Mouse (Mus musculus) forelimb bud, embryonic 11.5 days (tissue): Measurements from ENCODE around the gene Sfmbt1.
"Not testable (repeated sequence)": the region's sequence is repeated elsewhere in the genome, so short reads cannot be mapped to it uniquely, and the experiment has no call there.

Experiments
- DNase-seq: peaks from one replicate; pipeline ENCODE4 v3.0.0-alpha.2; 2012; ENCODE audit warnings: low read depth, low spot score

Sfmbt1 gene

DNA sequence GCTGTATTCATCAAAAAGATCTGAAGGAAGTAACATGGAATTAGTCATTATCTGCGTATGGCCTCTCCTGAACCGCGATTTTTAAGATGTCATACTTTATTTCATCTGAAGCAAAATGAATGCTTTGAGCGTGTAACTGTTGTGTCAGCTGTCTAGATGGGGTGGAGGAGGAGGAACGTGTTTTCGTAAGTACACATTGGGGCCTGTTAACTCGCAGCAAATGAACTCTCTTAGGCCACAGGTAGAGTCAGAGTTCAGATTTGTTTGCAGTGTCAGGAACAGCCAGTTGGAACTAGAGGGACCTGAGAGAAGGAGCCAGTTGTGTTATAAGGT is 2.3 kb downstream of the Sfmbt1 start:
- DNase-seq = peak; percentile 10

DNA sequence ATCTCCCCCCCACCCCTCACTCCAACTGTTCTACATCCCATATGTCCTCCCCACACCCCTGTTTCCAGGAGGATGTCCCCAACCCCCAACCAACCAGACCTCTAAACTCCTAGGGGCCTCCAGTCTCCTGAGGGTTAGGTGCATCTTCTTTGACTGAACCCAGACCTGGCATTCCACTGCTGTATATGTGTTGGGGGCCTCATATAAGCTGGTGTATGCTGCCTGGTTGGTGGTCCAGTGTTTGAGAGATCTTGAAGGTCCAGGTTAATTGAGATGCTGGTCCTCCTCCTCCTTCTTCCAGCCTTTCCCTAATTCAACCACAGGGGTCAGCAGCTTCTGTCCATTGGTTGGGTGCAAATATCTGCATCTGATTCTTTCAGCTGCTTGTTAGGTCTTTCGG is 4.0 kb downstream of the Sfmbt1 start:
- DNase-seq = not testable (repeated sequence)

DNA sequence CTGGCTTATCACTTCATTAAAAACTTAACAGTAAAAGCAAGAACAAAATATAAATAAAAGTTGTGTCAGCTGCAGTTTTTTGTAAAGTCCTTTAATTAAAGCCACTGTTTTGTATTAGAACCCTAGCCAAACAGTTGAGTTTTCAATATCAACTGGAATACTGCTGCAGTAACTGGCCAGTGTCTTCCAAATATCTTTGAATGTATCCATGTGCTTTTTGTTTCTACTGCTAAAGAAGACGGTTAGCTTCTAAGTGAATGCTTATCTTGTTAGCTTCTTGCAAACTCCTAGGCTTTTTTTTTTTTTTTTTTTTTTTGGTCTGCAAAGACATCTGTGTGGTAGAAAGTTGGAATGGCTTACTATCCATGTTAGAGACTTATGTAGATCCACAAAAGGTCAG is 4.9 kb downstream of the Sfmbt1 start:
- no peak for DNase-seq

DNA sequence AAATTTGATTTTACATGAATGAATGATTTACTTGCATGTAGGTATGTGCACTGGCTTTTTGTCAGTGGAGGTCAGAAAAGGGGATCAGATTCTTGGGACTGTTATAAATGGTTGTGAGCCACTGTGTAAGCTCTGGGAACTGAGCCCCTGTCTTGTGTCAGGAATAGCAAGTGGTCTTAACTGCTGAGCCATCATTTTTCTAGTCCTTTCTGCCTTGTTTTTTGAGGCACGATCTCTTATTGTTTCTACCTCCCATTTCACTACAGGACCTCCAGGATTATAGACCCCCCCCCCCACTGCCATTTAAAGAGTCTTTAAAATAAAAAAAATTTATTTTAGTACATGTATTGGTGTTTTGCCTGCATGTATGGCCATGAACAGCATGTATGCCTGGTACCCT is 7.2 kb downstream of the Sfmbt1 start:
- DNase-seq = no peak

DNA sequence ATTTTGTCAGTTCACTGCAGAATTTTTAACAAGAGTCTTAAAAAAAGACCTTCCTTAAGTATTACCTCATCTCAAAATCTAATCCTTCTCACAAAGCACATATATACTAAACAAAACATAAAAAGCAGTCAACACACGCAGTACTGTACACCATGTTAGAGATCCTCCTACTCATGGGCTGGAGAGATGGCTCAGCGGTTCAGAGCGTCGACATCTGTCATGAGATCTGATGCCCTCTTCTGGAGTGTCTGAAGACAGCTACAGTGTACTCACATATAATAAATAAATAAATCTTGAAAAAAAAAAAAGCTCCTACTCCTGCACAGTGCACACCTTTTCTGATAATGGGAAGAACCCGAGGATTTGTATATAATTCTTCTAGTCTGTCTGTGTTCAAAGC is 7.8 kb downstream of the Sfmbt1 start:
- no peak for DNase-seq

DNA sequence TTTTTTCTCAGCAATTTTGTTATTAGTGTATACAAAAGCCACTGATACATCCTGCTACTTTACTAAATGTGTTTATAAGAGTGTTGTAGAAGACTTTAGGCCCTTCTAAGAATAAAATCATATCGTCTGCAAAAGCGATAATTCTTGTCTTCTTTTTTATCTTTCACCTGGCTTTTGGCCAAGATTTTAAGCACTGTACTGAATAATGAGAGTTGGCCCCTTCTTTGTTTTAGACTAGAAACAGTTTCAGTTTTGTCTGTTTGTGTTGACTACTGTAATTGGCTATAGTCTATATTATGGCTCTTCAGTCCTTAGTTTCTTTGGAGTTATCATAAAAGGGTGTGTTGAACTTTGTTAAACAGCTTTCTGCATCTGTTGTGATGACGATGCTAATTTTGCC is 17.2 kb downstream of the Sfmbt1 start:
- DNase-seq = no peak

DNA sequence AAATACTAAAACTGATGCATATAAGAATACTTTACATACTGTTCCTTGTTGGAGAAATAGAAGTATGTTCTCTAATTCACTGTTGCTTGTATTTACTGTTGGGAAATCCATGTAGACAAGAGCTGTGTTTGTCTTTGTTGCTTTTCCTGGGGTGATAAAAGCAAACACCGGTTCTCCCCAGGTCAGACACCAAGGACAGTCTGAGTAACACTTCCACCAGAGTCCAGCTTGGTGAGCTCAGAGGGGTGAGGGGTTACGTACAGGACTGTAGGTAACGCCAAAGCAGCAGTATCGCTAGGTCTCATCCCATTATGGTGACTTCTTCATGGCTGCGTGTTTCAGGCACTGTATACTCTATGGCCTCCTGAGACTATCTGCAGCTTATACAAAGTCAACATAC is 20.0 kb downstream of the Sfmbt1 start:
- no peak for DNase-seq

DNA sequence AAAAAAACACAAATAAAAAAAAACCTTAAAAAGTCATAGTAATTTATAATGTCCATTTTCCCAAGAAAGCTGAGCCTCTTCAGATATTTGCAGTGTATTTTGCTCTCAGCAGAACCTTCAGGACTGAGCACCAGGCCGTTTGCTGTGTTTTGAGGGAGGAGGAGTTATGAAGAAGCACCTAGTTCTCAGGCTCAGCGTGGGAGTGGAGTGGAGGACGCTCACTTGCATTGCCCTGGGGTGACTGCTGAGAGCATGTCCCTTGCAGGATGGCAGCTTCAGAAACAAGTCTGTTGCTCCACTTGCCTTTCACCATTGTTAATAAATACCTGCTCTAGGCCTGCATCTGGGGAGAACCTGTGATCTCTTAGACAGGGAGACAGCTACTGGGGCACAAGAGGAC is 21.2 kb downstream of the Sfmbt1 start:
- DNase-seq = no peak

DNA sequence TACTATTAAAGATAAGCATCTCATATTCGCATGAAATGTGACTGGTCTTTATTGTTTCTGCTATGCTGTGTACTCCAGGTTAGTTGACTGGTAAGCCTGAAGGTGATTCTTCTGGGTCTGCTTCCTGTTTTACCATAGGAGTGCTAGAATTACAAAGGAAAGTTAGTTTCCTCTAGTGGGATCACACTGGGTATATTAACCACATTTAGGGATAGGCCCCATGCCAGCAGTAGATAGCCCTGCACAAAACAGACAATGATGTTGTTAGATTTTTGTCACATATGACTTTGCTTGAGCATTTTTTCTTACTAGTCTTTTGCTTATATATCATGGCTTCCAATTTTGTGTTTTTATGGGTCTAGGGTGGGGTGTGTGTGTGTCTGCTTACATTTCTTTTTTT is 21.8 kb downstream of the Sfmbt1 start:
- no peak for DNase-seq

DNA sequence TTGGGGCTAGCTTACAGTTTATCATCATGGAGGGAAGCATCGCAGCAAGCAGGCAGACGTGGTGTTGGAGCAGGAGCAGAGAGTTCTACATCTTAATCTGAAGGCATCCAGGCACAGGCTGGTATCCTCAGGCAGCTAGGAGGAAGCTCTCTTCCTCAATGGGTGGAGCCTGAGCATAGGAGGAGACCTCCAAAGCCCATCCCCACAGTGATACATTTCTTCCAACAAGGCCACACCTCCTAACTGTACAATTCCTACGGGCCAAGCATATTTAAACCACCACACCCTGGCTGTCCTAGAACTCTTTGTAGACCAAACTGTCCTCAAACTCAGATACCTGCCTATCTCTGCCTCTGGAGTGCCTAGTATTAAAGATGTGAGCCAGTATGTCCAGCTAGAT is 29.2 kb downstream of the Sfmbt1 start:
- no peak for DNase-seq

DNA sequence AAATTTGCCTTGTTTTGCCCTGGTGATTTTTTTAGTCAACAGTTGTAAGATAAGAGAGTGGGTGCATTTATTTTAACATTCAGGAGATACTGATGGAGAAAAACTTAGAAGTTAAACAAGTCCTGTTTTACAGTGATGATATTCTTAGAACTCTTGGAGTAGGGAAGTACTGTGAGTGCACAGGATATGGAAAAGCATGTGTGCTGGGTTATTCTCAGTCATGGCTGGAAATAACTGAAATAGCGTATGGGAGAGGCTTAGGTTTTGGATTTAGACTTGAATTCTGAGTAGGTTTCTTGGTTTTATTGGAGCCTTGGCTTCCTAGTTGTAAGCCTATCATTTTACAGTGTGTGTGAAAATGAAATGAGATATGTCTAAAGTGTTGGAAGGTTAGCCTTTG is 31.5 kb downstream of the Sfmbt1 start:
- DNase-seq = no peak

DNA sequence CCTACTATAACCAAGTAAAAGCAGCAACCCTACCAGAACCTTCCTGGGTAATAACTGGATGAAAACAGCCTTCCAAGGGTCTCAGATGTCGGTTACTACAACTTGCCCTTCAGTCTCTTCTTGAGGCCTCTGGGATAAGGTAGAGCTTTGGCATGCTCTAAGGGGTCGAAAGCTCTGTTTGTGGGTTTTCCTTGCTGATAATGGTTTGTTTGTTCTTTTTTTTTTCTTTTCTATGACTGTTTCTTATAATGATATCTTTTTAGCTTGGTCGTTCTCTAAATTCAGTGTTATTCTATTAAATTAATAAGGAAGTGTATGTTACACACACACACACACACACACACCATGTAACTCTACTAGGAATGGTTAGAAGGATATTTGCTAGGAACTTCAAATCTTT is 42.6 kb downstream of the Sfmbt1 start:
- DNase-seq = no peak

DNA sequence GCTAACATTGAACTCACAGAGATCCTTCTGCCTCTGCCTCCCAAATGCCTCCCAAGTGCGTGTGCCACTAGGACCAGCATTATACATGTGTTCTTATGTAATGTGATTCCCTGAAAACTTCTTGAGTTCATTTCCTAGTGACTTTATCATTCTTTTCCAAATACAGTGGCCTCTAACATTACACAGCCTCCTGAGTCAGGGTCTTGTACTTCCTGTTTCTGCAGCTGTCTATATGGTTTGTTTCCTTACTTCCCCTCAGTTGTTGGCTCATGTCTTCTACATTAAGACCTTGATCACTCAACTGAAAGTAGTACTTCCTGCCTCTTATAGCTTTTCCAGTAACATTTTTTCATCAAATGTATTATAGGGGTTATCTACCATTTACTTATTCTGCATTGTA is 46.6 kb downstream of the Sfmbt1 start:
- DNase-seq = no peak

DNA sequence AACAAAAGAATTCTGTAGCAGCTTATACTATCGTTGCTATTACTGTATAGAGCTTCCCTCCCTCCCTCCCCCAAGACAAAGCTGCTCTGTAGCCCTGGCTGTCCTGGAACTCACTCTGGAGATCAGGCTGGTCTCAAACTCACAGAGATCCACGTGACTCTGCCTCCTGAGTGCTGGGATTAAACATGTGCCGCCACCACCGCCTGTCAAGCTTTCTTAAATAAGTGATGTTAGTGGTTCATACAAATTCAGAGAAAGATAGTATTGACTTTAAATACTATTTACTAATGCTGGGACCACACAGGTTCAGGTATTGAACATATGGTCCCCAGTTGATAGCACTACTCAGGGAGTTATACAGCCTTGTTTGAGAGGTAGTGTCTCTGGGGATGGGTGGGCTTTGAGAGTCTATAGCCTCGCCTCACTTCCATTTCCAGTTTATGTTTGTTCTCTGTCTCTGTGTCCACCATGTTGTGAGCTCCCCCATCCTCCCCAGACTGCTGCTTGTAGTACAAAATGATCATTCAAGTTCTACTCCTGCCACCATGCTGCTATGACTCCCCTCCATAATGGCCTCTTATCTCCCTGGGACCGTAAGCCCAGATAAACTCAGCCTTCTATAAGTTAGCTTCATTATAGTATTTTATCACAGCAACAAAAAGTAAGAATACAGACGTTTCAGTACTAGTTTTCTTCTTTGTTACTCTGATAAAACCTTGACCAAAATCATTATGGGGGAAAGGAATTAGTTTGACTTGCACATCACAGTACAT is 47.7 kb downstream of the Sfmbt1 start:
- no peak for DNase-seq

DNA sequence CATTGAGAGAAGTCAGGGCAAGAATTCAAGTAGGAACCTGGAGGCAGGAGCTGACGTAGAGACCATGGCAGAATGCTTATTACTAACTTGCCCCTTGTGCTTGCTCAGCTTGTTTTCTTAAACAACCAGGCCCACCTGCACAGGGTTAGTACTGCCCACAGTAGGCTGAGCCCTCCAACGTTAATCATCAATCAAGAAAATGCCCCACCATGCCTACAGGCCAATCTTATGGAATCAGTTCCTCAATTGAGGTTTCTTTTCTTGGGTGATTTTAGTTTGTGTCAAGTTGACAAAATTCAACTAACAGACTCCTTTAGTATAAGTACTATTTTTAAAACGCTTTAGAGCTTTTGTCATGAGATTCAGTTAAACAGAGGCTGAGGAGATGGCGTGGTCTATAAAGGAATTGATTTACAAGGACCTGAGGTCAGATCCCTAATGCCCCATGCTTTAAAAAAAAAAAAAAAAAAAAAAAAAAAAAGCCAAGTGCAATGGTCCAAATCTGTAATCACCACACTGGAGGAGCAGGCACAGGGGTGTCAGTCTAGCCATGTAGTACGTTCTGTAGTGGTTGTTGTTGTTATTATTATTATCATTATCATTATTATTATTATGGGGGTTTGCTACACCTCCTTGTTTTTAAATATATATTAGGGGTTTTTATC is 48.4 kb downstream of the Sfmbt1 start:
- no peak for DNase-seq

DNA sequence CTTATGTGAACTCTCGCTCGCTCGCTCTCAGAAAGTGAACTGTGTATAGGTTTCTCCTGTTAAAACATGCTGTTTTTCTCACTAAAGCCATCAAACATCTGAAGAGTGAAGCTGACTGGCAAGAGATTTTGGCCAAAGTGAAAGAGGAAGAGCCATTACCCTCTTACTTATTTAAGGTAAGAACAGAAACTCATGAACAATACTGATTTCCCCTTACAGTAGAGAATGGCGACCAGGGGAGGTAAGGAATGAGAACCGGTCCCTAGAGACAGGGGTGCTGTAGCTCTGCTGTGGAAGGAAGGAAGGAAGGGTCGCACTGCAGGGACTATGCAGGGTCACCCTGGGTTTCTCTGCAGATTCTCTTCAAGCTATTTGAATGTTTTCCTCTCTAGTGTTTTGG is 70.0 kb downstream of the Sfmbt1 start:
- DNase-seq = no peak

DNA sequence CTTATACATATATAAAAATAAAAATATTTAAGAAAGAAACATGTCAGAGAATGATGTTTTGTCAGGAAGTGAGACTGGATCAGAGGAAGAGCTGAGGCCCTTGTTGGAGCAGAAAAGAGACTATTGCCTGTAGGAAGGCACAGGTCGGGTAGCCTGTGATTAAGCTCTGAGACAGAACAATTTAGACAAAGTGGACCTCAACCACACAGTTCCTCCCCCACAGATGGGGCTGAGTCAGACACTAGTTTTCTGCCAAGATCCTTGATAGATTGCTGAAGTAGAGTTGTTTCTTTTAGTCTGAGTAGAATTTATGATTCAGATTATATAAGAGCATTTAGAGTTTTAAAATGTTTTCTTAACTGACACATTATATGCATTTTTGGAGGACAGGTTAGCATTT is 74.8 kb downstream of the Sfmbt1 start:
- DNase-seq = no peak

DNA sequence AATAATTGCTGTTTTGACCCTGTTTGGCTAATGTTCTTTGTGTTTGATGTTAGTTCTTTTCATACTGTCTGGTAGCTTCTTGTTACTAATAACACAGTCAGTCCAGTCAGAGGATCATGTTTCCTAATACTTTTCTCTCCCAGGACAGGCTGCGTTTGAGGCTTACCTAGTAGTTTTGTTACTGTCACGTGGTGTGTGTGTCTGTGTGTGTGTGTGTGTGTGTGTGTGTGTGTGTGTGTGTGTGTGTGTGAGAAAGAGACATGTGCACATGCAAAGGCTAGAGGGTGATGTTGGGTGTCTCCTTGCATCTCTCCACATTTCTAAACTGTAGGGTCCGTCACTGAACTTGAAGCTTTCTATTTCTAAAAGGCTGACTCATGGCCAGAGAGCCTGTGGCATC is 78.2 kb downstream of the Sfmbt1 start:
- DNase-seq = no peak

DNA sequence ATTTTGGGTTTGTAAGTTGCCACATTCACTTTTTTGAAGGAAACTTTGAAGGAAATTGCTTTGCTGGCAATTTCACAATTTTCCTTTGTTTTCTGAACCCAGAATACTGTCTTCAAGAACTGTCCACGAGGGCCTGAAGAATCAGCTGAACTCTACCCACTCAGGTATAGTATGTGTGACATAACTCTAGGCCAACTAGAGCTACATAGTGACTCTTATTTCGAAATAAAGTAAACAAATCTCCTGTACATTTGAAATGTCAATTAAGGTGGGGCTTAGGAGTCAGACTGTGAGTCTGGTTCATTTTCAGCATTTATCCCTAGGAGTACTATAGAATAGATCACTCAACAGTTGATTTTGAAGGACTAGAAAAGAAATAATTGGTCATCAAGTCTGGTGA is 87.1 kb downstream of the Sfmbt1 start:
- DNase-seq = no peak

DNA sequence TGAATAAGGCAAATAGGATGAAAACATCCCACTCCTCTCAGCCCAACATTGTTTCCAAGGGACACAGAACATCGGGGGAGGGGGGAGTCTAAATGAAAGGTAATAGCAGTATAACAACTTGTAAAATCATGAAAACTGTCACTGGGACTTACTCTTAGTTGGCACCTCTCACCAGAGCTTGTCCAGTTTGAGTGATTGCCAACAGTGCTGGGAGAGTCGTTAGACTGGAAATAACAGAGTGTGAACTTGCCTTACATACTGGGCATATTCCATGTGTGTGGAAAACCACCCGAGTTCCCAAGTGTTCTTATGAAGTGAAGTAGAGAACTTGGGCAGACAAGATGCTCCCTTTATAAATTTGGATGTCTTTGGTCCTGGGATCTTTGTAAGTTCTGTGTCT is 106.5 kb downstream of the Sfmbt1 start:
- DNase-seq = no peak

DNA sequence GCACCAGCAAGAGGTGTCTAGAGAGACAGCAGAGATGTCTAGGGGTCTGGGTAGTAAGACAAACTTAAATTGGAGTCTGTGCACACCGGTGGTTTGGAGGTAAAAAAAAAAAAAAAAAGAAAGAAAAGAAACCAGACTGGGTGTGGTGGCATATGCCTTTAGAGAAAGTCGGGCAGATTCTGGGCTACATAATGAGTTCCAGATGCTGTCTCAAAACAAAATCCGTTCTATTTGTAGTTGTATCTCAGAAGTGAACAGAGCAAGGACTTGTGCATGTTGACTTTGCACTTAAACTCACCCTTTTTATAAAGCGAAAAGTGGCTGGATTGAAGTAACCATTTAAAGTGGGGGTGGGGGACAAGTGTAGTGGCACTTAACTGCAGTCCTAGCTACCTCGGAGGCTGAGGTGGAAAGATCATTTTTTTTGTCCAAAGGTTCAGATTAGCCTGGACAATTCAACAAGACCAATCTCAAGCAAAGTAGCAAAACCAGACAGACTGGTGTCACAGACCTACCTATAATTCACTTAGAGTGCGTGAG is 109.9 kb downstream of the Sfmbt1 start:
- DNase-seq = peak; percentile 29

DNA sequence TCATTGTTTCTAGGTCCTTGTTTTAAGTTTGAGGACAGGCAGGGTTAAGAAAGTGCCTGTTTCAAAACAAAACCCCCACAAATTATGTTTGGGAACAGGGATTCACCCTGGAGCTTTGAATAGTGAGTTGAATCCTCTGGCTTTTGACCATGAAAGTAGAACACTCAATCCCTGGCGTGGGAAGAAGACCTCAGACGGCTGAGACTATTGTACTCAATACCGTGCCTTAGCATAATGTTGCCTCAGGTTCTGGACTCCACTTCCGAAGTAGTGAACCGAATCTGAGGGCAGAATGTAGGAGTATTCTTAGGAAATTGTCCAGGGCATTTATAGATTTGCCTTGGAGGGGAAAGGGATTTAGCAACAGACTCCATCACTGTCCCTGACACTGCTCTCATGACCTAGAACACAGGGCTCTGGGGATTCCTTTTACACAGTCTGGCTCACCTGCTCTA is 110.4 kb downstream of the Sfmbt1 start:
- DNase-seq = no peak

DNA sequence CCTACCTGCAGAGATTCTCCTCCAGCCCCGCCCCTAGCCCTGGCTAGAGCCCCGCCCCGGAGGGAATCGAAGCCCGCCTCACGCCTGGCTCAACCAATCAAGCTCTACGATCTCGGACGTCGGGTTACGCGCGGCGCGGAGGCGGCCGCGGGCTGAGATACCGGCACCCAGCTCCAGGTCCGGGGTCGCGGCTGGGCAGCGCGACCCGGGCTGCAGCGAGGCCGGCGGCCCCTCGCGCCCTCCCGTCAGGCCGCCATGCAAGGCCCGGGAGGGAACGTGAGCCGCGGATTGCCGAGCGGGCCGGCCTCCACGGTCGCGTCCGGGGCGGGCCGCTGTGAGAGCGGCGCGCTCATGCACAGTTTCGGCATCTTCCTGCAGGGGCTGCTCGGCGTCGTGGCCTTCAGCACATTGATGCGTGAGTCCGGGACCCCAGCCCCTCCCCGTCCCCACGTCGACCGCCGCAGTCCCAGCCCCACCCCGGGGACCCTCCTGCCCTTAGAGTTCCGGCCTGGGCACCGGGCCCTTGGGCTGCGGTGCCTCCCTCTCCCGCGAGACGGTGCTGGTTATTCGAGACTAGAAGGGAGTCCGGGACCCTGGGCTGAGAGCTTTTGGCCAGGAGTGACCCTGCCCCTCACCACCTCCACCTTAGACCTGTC is 111.0 kb downstream of the Sfmbt1 start, which contains the start of gene Tmem110:
Tmem110 (plus strand) TSS at position 115 of the 656 bp plus-strand sequence.
- peak; percentile 76 for DNase-seq
